Mouse (Mus musculus) megakaryocyte, embryonic 14.5 days (primary cell): Measurements from ENCODE around the gene Slc22a18.

Experiments used
- FLI1 ChIP-seq: IDR thresholded peaks from 2 replicates; pipeline ENCODE4 v1.6.1; 2012; ENCODE audit warnings: low read length, inconsistent platforms, mixed read lengths
- GATA1 ChIP-seq: IDR thresholded peaks from 3 replicates; pipeline ENCODE4 v1.6.1; 2012; ENCODE audit warnings: mixed read lengths, low read length, inconsistent platforms, borderline replicate concordance

DNA sequence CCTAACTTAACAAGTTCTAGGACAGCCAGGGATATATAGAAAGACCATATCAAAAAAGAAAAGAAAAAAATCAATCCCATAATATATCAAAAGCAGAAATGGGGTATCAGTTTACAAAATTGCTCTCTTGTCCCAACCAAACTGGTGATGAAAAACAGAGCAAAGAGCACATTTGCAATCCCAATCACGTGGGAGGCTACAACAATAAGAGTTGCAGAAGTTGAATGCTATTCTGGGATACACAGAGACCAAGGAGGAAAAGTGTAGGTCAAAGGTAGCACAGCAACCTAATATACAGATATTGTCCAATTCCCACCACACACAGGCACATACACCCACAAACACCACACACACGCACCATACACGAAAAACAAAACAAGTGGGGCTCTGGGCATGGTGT, 62.7 kb downstream of the Slc22a18 start:
- no peak for TF ChIP-seq GATA1
- no peak for TF ChIP-seq FLI1
